Mouse (Mus musculus): ENCODE measurements around the gene Fam43b. TPM values are rescaled to one million over a fixed set of nuclear protein-coding genes. Genes with fewer than 3 reads are reported as not detected.
A peak's percentile ranks its signal among the peaks of the same experiment; 100 is the strongest.
"Not testable (repeated sequence)": the region's sequence is repeated elsewhere in the genome, so short reads cannot be mapped to it uniquely, and the experiment has no call there.

The Fam43b gene
- polyA plus RNA-seq (2015; fragmentation: Nextera tagmentation; extraction: Ambion mirVana), result 0.09 and 0.11 TPM in 2 replicates

- ATAC-seq (ENCODE audit: insufficient number of reproducible peaks, low FRiP score, low TSS enrichment, low read depth), result no peak
- under 1% methylated on average over 46 of the region's 46 CpGs for WGBS
- no peak within 1 kb of the TSS for H3K9ac ChIP-seq
Observed at GRCm38 (mm10) chr4:138395971-138396645, at the start of gene Fam43b. Gene Fam43b (minus strand): TSS chr4:138396528.

GRCm38 (mm10) chr4:138444941-138445340 lies 48.6 kb upstream of the Fam43b start:
- Histone ChIP-seq H3K9me3 (replicated peaks) (no peaks in the 10 kb centered on the region), H3K36me3 (peaks cover 20% of the 10 kb centered on the region), H3K4me1 (peaks cover 7% of the 10 kb centered on the region), H3K27me3 (peaks cover 12% of the 10 kb centered on the region), H3K4me2 (replicated peaks) (no peak overlapping the region), H3K9ac (no peak overlapping the region), H3K4me3 (replicated peaks) (no peak overlapping the region), H3K27ac (replicated peaks) (no peak overlapping the region)
- WGBS, result 17% methylated on average over 5 of the region's 5 CpGs
- no peak for ATAC-seq (ENCODE audit: insufficient number of reproducible peaks, low FRiP score, low TSS enrichment, low read depth)

More at GRCm38 (mm10) chr4:138395971-138396645, at the start of gene Fam43b:
- Histone ChIP-seq H3K27me3 (peaks cover 84% of the 10 kb centered on the region), H3K4me1 (peaks cover 21% of the 10 kb centered on the region), H3K4me3 (replicated peaks) (peak within 1 kb of the TSS; percentile 39), H3K9me3 (replicated peaks) (no peaks in the 10 kb centered on the region), H3K4me2 (replicated peaks) (peak within 1 kb of the TSS; percentile 65), H3K36me3 (no peaks in the 10 kb centered on the region), H3K27ac (replicated peaks) (no peak within 1 kb of the TSS)

DNA sequence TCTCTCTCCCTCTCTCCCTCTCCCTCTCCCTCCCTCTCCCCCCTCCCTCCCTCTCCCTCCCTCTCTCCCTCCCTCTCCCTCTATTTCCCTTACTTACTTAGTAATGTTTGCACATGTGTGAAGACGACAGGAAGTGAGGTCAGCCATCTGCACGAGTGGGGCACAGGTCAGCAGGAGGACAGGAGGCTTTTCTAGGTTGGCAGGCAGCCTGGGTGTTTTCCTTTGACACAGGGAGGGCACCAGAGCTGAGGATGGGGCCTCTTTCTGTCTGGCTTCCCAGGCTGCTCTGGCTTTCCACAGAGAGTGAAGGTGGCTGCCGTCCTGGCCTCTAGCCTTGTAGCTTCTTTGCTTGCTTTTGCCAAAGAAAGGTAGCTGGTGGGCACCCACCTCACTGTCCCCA lies 43.7 kb upstream of the Fam43b start:
- H3K4me2 ChIP-seq (replicated peaks), result no peak overlapping the region
- H3K36me3 ChIP-seq, result peaks cover 52% of the 10 kb centered on the region
- ATAC-seq (ENCODE audit: insufficient number of reproducible peaks, low FRiP score, low TSS enrichment, low read depth), result no peak
- H3K9ac ChIP-seq, result no peak overlapping the region
- no peaks in the 10 kb centered on the region for H3K27me3 ChIP-seq
- 49% methylated on average over 3 of the region's 3 CpGs for WGBS
- no peaks in the 10 kb centered on the region for H3K9me3 ChIP-seq (replicated peaks)
- H3K27ac ChIP-seq (replicated peaks), result no peak overlapping the region
- H3K4me3 ChIP-seq (replicated peaks), result no peak overlapping the region
- H3K4me1 ChIP-seq, result peaks cover 9% of the 10 kb centered on the region

GRCm38 (mm10) chr4:138434347-138435316 lies 38.3 kb upstream of the Fam43b start, which contains the start of gene Mul1:
Gene Mul1 (plus strand): TSS chr4:138434671.
- H3K4me2 ChIP-seq (replicated peaks), result peak within 1 kb of the TSS; percentile 86
- peak within 1 kb of the TSS; percentile 70 for H3K9ac ChIP-seq
- ATAC-seq (ENCODE audit: insufficient number of reproducible peaks, low FRiP score, low TSS enrichment, low read depth), result peak; percentile 88
- no peaks in the 10 kb centered on the region for H3K9me3 ChIP-seq (replicated peaks)
- H3K36me3 ChIP-seq, result peaks cover 30% of the 10 kb centered on the region
- H3K4me3 ChIP-seq (replicated peaks), result peak within 1 kb of the TSS; percentile 75
- no peaks in the 10 kb centered on the region for H3K27me3 ChIP-seq
- H3K27ac ChIP-seq (replicated peaks), result peak within 1 kb of the TSS; percentile 76
- WGBS, result under 1% methylated on average over 64 of the region's 64 CpGs
- peaks cover 10% of the 10 kb centered on the region for H3K4me1 ChIP-seq

GRCm38 (mm10) chr4:138431340-138431739 lies 35.0 kb upstream of the Fam43b start:
- H3K4me1 ChIP-seq, result peaks cover 10% of the 10 kb centered on the region
- H3K4me2 ChIP-seq (replicated peaks), result no peak overlapping the region
- ATAC-seq (ENCODE audit: insufficient number of reproducible peaks, low FRiP score, low TSS enrichment, low read depth), result no peak
- H3K9me3 ChIP-seq (replicated peaks), result no peaks in the 10 kb centered on the region
- H3K27ac ChIP-seq (replicated peaks), result 0 out of 2 replicates have a peak overlapping the region, but pooled peaks have one; percentile 1
- H3K4me3 ChIP-seq (replicated peaks), result no peak overlapping the region
- no peaks in the 10 kb centered on the region for H3K36me3 ChIP-seq
- no peaks in the 10 kb centered on the region for H3K27me3 ChIP-seq
- no peak overlapping the region for H3K9ac ChIP-seq
- WGBS, result 29% methylated on average over 8 of the region's 8 CpGs

DNA sequence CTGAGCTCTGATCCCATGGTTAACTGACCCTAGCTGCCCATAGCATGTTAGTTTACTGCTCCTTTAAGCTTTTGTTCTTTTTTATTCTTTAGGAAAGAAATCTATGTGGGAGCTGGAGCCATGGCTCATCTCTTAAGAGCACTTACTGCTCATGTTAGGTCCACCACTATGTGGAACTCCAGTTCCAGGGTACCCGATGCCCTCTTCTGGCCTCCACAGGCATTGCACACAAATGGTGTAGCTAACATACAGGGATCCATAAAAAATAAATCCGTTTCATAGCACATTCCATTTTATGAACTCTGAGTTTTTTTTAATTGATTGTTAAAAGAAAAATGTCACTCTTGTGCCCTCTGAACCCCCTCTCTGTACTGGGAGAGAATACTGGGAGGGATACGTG lies 33.5 kb upstream of the Fam43b start:
- H3K27me3 ChIP-seq, result no peaks in the 10 kb centered on the region
- no peak overlapping the region for H3K4me2 ChIP-seq (replicated peaks)
- no peaks in the 10 kb centered on the region; the same call in 1 of the 2 replicates for H3K4me1 ChIP-seq
- H3K27ac ChIP-seq (replicated peaks), result no peak overlapping the region
- no peak for ATAC-seq (ENCODE audit: insufficient number of reproducible peaks, low FRiP score, low TSS enrichment, low read depth)
- H3K9ac ChIP-seq, result no peak overlapping the region
- H3K4me3 ChIP-seq (replicated peaks), result no peak overlapping the region
- no peaks in the 10 kb centered on the region for H3K9me3 ChIP-seq (replicated peaks)
- no peaks in the 10 kb centered on the region for H3K36me3 ChIP-seq
- WGBS, result 46% methylated on average over 3 of the region's 3 CpGs

GRCm38 (mm10) chr4:138426778-138427705 lies 30.7 kb upstream of the Fam43b start:
- ATAC-seq (ENCODE audit: insufficient number of reproducible peaks, low FRiP score, low TSS enrichment, low read depth), result no peak
- Histone ChIP-seq H3K4me2 (replicated peaks) (peak overlapping the region; percentile 30; the same call in 1 of the 2 replicates), H3K27ac (replicated peaks) (no peak overlapping the region), H3K36me3 (no peaks in the 10 kb centered on the region), H3K9ac (no peak overlapping the region), H3K4me3 (replicated peaks) (no peak overlapping the region), H3K27me3 (no peaks in the 10 kb centered on the region), H3K9me3 (replicated peaks) (no peaks in the 10 kb centered on the region), H3K4me1 (no peaks in the 10 kb centered on the region; the same call in 1 of the 2 replicates)
- WGBS, result 38% methylated on average over 22 of the region's 22 CpGs

DNA sequence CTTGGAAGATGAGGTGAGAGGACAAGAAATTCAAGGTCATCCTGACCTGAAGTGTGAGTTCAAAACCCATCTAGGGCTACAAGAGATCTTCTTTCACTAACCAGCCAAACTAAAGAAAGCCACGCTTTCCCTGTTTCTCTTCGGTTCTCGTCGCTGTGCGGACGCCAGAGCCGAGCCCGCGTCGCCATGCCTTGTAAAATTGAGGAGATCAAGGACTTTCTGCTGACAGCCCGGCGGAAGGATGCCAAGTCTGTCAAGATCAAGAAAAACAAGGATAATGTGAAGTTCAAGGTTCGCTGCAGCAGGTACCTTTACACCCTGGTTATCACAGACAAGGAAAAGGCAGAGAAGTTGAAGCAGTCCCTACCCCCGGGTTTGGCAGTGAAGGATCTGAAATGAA lies 29.3 kb upstream of the Fam43b start:
- H3K4me2 ChIP-seq (replicated peaks); H3K9me3 ChIP-seq (replicated peaks); H3K36me3 ChIP-seq; H3K9ac ChIP-seq; ATAC-seq (ENCODE audit: insufficient number of reproducible peaks, low FRiP score, low TSS enrichment, low read depth); H3K27ac ChIP-seq (replicated peaks); H3K27me3 ChIP-seq; H3K4me1 ChIP-seq; H3K4me3 ChIP-seq (replicated peaks): not testable (repeated sequence)
- 88% methylated on average over 14 of the region's 14 CpGs for WGBS

DNA sequence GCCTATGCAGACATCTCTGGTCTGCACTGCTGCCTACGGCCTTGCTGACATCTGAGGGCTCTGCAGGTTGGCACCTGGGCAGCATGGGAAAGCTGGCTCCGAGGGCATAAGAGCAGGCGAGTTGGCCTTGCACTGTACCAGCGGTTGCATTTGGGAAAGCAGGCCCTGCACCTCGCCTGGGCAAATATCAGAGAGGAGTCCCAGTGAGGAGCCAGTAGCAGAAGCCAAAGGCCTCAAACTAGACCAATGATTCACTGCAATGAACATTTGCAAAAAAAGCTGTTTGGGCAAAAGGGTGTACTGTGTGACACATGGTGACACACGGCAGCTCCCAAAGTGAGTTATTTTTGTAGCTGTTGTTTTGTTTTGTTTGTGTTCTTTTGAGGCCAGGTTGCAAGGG lies 28.7 kb upstream of the Fam43b start:
- 0 out of 2 replicates have a peak, but pooled peaks cover 5% of the 10 kb centered on the region for H3K27me3 ChIP-seq
- no peak overlapping the region for H3K27ac ChIP-seq (replicated peaks)
- H3K4me1 ChIP-seq, result no peaks in the 10 kb centered on the region; the same call in 1 of the 2 replicates
- H3K4me3 ChIP-seq (replicated peaks), result no peak overlapping the region
- no peak overlapping the region for H3K4me2 ChIP-seq (replicated peaks)
- H3K9ac ChIP-seq, result no peak overlapping the region
- WGBS, result 76% methylated on average over 6 of the region's 6 CpGs
- ATAC-seq (ENCODE audit: insufficient number of reproducible peaks, low FRiP score, low TSS enrichment, low read depth), result no peak
- H3K9me3 ChIP-seq (replicated peaks), result no peaks in the 10 kb centered on the region
- H3K36me3 ChIP-seq, result no peaks in the 10 kb centered on the region

GRCm38 (mm10) chr4:138418340-138418957 lies 22.1 kb upstream of the Fam43b start:
- Histone ChIP-seq H3K4me1 (peaks cover 9% of the 10 kb centered on the region; the same call in 1 of the 2 replicates), H3K9me3 (replicated peaks) (no peaks in the 10 kb centered on the region), H3K36me3 (no peaks in the 10 kb centered on the region), H3K27ac (replicated peaks) (no peak overlapping the region), H3K4me2 (replicated peaks) (no peak overlapping the region), H3K9ac (no peak overlapping the region), H3K27me3 (peaks cover 35% of the 10 kb centered on the region), H3K4me3 (replicated peaks) (no peak overlapping the region)
- ATAC-seq (ENCODE audit: insufficient number of reproducible peaks, low FRiP score, low TSS enrichment, low read depth), result no peak
- 59% methylated on average over 11 of the region's 11 CpGs for WGBS
